Mouse (Mus musculus): ENCODE measurements at regions not wholly inside any gene's neighbourhood (a gene's known extent, or its start where the extent isn't known, plus 50 kb on each side); places are given as distances from the start of the nearest gene placed in this dataset.

DNA sequence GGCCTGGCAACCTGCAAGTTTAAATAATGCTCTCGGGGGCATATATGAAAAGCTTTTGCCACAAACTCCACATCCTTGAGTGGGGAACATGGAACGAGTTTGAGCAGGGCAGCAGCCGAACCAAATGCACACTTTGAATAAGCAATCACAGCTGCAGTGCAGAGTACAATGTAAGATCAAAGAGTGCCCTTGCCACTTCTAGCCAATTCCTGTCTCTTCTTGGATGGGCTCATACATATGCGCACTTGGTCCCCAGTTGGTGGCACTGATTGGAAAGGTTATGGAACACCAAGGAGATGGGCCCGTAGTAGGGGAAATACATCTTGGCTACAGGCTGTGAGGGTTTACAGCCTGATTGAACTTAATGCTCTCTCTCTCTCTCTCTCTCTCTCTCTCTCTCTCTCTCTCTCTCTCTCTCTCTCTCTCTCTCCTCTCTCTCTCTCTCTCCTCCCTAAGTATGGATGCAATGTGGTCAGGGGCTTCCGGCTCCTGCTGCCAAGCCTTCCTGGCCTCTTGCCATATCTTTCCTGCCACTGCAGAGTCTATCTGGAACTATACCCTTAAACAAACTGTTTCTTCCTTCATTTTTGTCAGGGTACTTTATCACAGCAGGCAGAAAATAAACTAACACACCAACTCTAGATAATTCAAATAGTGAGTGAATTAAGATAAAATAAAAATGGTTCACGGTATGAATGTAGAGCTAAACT is 88.6 kb upstream of the Mbnl3 start:
- H3K9me3 ChIP-seq (ENCODE audit: control insufficient read depth, low read length), result no peaks in the 10 kb centered on the region
- H3K4me2 ChIP-seq (ENCODE audit: low read length), result no peak overlapping the region
- H3K36me3 ChIP-seq (ENCODE audit: control insufficient read depth, insufficient read depth), result no peaks in the 10 kb centered on the region
- H3K4me3 ChIP-seq (replicated peaks; ENCODE audit: low read length), result no peak overlapping the region
- no peaks in the 10 kb centered on the region for H3K4me1 ChIP-seq (replicated peaks; ENCODE audit: control insufficient read depth, insufficient read depth, low read length)
- WGBS, result 61% methylated on average over 7 of the region's 7 CpGs
- no peak for ATAC-seq
- H3K27ac ChIP-seq (ENCODE audit: low read length), result no peak overlapping the region
- H3K9ac ChIP-seq (replicated peaks; ENCODE audit: low read depth, low read length), result no peak overlapping the region
- no peaks in the 10 kb centered on the region for H3K27me3 ChIP-seq (replicated peaks; ENCODE audit: control insufficient read depth, insufficient read depth, low read length)

DNA sequence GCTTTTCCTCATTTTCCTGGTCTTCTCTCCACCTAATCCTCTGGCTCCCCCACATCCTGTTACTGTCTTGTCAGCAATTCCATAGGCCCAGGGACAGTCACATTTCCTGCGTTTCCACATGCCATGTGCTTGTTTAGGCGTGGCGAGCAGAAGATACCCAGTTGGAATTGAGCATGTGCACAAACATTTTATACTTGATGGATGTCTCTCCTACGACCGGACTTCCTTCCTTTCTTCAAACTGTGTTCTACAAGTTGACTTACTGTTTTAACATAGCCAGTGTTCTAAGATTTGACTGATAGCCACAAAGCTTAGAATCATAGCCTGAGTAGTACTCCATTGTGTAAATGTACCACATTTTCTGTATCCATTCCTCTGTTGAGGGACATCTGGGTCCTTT is 86.0 kb upstream of the Mbnl3 start:
- no peaks in the 10 kb centered on the region for H3K9me3 ChIP-seq (ENCODE audit: control insufficient read depth, low read length)
- H3K4me1 ChIP-seq (replicated peaks; ENCODE audit: control insufficient read depth, insufficient read depth, low read length), result no peaks in the 10 kb centered on the region
- no peak overlapping the region for H3K27ac ChIP-seq (ENCODE audit: low read length)
- WGBS, result 90% methylated on average over 5 of the region's 5 CpGs
- H3K4me3 ChIP-seq (replicated peaks; ENCODE audit: low read length), result no peak overlapping the region
- no peaks in the 10 kb centered on the region for H3K27me3 ChIP-seq (replicated peaks; ENCODE audit: control insufficient read depth, insufficient read depth, low read length)
- ATAC-seq, result no peak
- H3K4me2 ChIP-seq (ENCODE audit: low read length), result no peak overlapping the region
- H3K9ac ChIP-seq (replicated peaks; ENCODE audit: low read depth, low read length), result no peak overlapping the region
- no peaks in the 10 kb centered on the region for H3K36me3 ChIP-seq (ENCODE audit: control insufficient read depth, insufficient read depth)

GRCm38 (mm10) chrX:51278270-51278669 is 71.9 kb upstream of the Mbnl3 start:
- Histone ChIP-seq H3K4me1 (replicated peaks; ENCODE audit: control insufficient read depth, insufficient read depth, low read length) (no peaks in the 10 kb centered on the region), H3K9me3 (ENCODE audit: control insufficient read depth, low read length) (no peaks in the 10 kb centered on the region), H3K9ac (replicated peaks; ENCODE audit: low read depth, low read length) (no peak overlapping the region), H3K4me3 (replicated peaks; ENCODE audit: low read length) (no peak overlapping the region), H3K36me3 (ENCODE audit: control insufficient read depth, insufficient read depth) (no peaks in the 10 kb centered on the region), H3K4me2 (ENCODE audit: low read length) (no peak overlapping the region), H3K27ac (ENCODE audit: low read length) (no peak overlapping the region), H3K27me3 (replicated peaks; ENCODE audit: control insufficient read depth, insufficient read depth, low read length) (no peaks in the 10 kb centered on the region)
- ATAC-seq, result peak; percentile 40; the same call in 1 of the 2 replicates

DNA sequence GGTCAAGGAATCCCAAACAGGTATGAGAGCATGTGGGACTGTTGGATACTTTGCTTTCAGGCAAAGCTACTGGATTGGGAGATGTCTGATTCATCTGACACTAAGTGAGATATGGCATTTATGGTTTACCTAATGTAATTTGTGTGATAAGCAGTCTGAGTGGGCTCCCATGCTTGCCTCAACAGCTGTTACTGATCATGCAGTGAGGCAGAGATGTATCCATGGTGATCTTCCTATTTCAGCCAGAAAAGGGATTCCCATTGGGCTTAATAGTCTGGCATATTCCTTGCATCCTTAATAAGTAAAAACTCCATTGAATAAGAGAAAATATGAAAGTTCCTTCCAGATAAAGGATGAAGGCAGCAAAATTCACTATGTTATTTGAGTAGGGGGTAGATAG is 58.4 kb upstream of the Mbnl3 start:
- Histone ChIP-seq H3K4me3 (replicated peaks; ENCODE audit: low read length) (no peak overlapping the region), H3K27ac (ENCODE audit: low read length) (no peak overlapping the region), H3K36me3 (ENCODE audit: control insufficient read depth, insufficient read depth) (no peaks in the 10 kb centered on the region), H3K4me1 (replicated peaks; ENCODE audit: control insufficient read depth, insufficient read depth, low read length) (no peaks in the 10 kb centered on the region), H3K27me3 (replicated peaks; ENCODE audit: control insufficient read depth, insufficient read depth, low read length) (no peaks in the 10 kb centered on the region), H3K9me3 (ENCODE audit: control insufficient read depth, low read length) (no peaks in the 10 kb centered on the region), H3K9ac (replicated peaks; ENCODE audit: low read depth, low read length) (no peak overlapping the region), H3K4me2 (ENCODE audit: low read length) (no peak overlapping the region)
- ATAC-seq, result no peak

All from forebrain, embryonic 16.5 days (tissue).